Mouse (Mus musculus): ENCODE measurements around the gene Epha4. TPM values are rescaled to one million over a fixed set of nuclear protein-coding genes. Genes with fewer than 3 reads are reported as not detected.

The Epha4 gene
- total RNA-seq, 2 experiments from 2014 or later, result 1.4 to 3.0 TPM

GRCm38 (mm10) chr1:77421081-77421480, 93.8 kb downstream of the Epha4 start:
- H3K27ac ChIP-seq, result no peak overlapping the region
- intact Hi-C loops (cut with DNase I), result no loop called here
- no peak overlapping the region for H3K4me3 ChIP-seq
- TF ChIP-seq CTCF (IDR thresholded peaks at IDR 0.05), result no peak
- DNase-seq, result no peak

GRCm38 (mm10) chr1:77420348-77420747, 94.5 kb downstream of the Epha4 start:
- no peak overlapping the region for H3K27ac ChIP-seq
- no peak for TF ChIP-seq CTCF (IDR thresholded peaks at IDR 0.05)
- no peak overlapping the region for H3K4me3 ChIP-seq
- no peak for DNase-seq
- intact Hi-C loops (cut with DNase I), result no loop called here

GRCm38 (mm10) chr1:77416872-77417271, 98.0 kb downstream of the Epha4 start:
- TF ChIP-seq CTCF (IDR thresholded peaks at IDR 0.05), result no peak
- intact Hi-C loops (cut with DNase I), result no loop called here
- H3K27ac ChIP-seq, result no peak overlapping the region
- DNase-seq, result no peak
- H3K4me3 ChIP-seq, result no peak overlapping the region

- DNase-seq, result peak; percentile 20
- TF ChIP-seq CTCF (IDR thresholded peaks at IDR 0.05), result no peak
- Histone ChIP-seq H3K4me3 (no peak overlapping the region), H3K27ac (no peak overlapping the region)
- intact Hi-C loops (cut with DNase I), result no loop called here
Measured at GRCm38 (mm10) chr1:77412871-77413669, 101.8 kb downstream of the Epha4 start.

GRCm38 (mm10) chr1:77412285-77412684, 102.6 kb downstream of the Epha4 start:
- intact Hi-C loops (cut with DNase I), result no loop called here
- no peak for TF ChIP-seq CTCF (IDR thresholded peaks at IDR 0.05)
- peak; percentile 43 for DNase-seq
- no peak overlapping the region for H3K27ac ChIP-seq
- no peak overlapping the region for H3K4me3 ChIP-seq

GRCm38 (mm10) chr1:77411222-77411621, 103.7 kb downstream of the Epha4 start:
- intact Hi-C loops (cut with DNase I), result no loop called here
- H3K4me3 ChIP-seq, result no peak overlapping the region
- DNase-seq, result no peak
- TF ChIP-seq CTCF (IDR thresholded peaks at IDR 0.05), result no peak
- H3K27ac ChIP-seq, result no peak overlapping the region

GRCm38 (mm10) chr1:77410716-77411115, 104.2 kb downstream of the Epha4 start:
- DNase-seq, result no peak
- intact Hi-C loops (cut with DNase I), result no loop called here
- H3K4me3 ChIP-seq, result no peak overlapping the region
- H3K27ac ChIP-seq, result no peak overlapping the region
- TF ChIP-seq CTCF (IDR thresholded peaks at IDR 0.05), result no peak

GRCm38 (mm10) chr1:77410153-77410552, 104.7 kb downstream of the Epha4 start:
- Histone ChIP-seq H3K27ac (no peak overlapping the region), H3K4me3 (no peak overlapping the region)
- intact Hi-C loops (cut with DNase I), result no loop called here
- no peak for TF ChIP-seq CTCF (IDR thresholded peaks at IDR 0.05)
- DNase-seq, result no peak

GRCm38 (mm10) chr1:77409509-77409908, 105.4 kb downstream of the Epha4 start:
- DNase-seq, result no peak
- no peak for TF ChIP-seq CTCF (IDR thresholded peaks at IDR 0.05)
- intact Hi-C loops (cut with DNase I), result no loop called here
- no peak overlapping the region for H3K27ac ChIP-seq
- H3K4me3 ChIP-seq, result no peak overlapping the region

- no peak for DNase-seq
- Histone ChIP-seq H3K4me3 (no peak overlapping the region), H3K27ac (no peak overlapping the region)
- TF ChIP-seq CTCF (IDR thresholded peaks at IDR 0.05), result no peak
- intact Hi-C loops (cut with DNase I), result no loop called here
Measured at GRCm38 (mm10) chr1:77407417-77407816, 107.5 kb downstream of the Epha4 start.

- no peak for TF ChIP-seq CTCF (IDR thresholded peaks at IDR 0.05)
- DNase-seq, result no peak
- intact Hi-C loops (cut with DNase I), result no loop called here
Measured at GRCm38 (mm10) chr1:77406631-77407030, 108.3 kb downstream of the Epha4 start.

GRCm38 (mm10) chr1:77404537-77404936, 110.4 kb downstream of the Epha4 start:
- no peak overlapping the region for H3K4me3 ChIP-seq
- no peak for TF ChIP-seq CTCF (IDR thresholded peaks at IDR 0.05)
- intact Hi-C loops (cut with DNase I), result no loop called here
- H3K27ac ChIP-seq, result no peak overlapping the region
- DNase-seq, result peak; percentile 35

More at GRCm38 (mm10) chr1:77406631-77407030, 108.3 kb downstream of the Epha4 start:
- Histone ChIP-seq H3K27ac (no peak overlapping the region), H3K4me3 (no peak overlapping the region)

GRCm38 (mm10) chr1:77402942-77403341, 111.9 kb downstream of the Epha4 start:
- DNase-seq, result no peak
- no peak for TF ChIP-seq CTCF (IDR thresholded peaks at IDR 0.05)
- Histone ChIP-seq H3K27ac (no peak overlapping the region), H3K4me3 (no peak overlapping the region)
- intact Hi-C loops (cut with DNase I), result no loop called here

GRCm38 (mm10) chr1:77401465-77401864, 113.4 kb downstream of the Epha4 start:
- Histone ChIP-seq H3K4me3 (no peak overlapping the region), H3K27ac (no peak overlapping the region)
- intact Hi-C loops (cut with DNase I), result no loop called here
- no peak for TF ChIP-seq CTCF (IDR thresholded peaks at IDR 0.05)
- no peak for DNase-seq
